Mouse (Mus musculus): ENCODE results near the gene Rnh1. TPM values are rescaled to one million over a fixed set of nuclear protein-coding genes. Genes with fewer than 3 reads are reported as not detected.

Rnh1 gene
- polyA plus RNA-seq, 1 experiment from 2014 or later, result 88.3 TPM

DNA sequence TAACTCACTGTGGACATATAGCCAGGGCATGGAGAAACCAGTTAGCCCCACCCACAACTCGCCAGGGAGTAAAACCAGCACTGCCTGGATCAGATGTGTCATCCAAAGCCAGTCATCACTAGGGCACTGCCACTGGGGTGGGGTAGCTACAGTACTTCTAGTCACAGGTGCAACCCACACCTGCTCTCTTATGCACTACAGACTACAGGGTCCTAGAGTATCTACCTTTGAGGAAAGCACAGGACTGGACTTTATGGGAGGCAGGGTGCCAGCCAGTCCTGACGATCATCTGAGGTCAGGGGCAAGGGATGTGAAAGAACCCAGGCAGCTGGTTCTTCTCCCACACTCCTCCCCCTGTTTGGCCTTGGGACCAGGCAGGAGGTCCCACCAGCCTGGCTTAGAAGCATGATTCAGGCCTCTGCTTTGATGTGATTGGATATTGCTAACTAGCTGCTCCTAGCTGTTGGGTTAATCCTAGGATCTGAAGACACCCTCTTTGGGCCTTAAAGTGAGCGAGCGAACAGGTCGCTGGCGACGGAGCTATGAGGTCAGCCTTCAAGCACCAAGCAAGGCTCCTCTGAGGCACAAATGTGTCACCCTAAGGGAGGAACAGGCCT, 4.6 kb downstream of the Rnh1 start:
- Histone ChIP-seq H3K36me3 (ENCODE audit: control insufficient read depth, insufficient read depth, low read length) (peaks cover 2% of the 10 kb centered on the region; the same call in 1 of the 2 replicates), H3K27ac (replicated peaks; ENCODE audit: low read depth, low read length) (no peak overlapping the region), H3K9ac (ENCODE audit: low read length) (peak overlapping the region; percentile 78), H3K4me2 (ENCODE audit: low read depth, severe bottlenecking) (peak overlapping the region; percentile 78), H3K9me3 (ENCODE audit: control insufficient read depth, low read length) (no peaks in the 10 kb centered on the region), H3K4me3 (ENCODE audit: low read depth, low read length) (peak overlapping the region; percentile 47), H3K27me3 (ENCODE audit: control insufficient read depth, insufficient read depth, low read length) (no peaks in the 10 kb centered on the region), H3K4me1 (ENCODE audit: control insufficient read depth, insufficient read depth, low read length) (peaks cover 8% of the 10 kb centered on the region)
- ATAC-seq (ENCODE audit: insufficient number of reproducible peaks, low FRiP score, low TSS enrichment, low read depth), result no peak
- 14% methylated on average over 7 of the region's 7 CpGs for WGBS
- no peak for DNase-seq (ENCODE audit: low spot score)

DNA sequence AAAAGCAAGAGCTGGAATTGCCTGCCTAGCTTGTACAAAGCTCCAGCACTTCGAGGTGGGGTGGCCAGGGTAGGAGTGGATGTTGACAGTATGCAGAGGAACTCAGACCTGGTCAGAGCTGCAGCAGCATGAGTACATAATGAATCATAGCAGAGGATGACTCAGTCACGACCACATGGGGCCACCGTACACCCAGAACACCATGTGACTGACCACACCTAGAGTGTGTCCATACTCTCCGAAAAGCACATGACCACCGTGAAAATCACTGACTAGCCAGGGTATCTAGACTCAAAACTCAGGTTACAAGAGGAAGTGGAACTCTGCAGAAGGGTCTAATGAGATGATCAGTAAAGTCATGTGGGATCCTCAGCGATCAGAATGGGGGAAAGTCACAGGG, 7.8 kb downstream of the Rnh1 start:
- H3K4me2 ChIP-seq (ENCODE audit: low read depth, severe bottlenecking), result no peak overlapping the region
- peaks cover 5% of the 10 kb centered on the region for H3K4me1 ChIP-seq (ENCODE audit: control insufficient read depth, insufficient read depth, low read length)
- no peaks in the 10 kb centered on the region for H3K9me3 ChIP-seq (ENCODE audit: control insufficient read depth, low read length)
- no peak for DNase-seq (ENCODE audit: low spot score)
- H3K36me3 ChIP-seq (ENCODE audit: control insufficient read depth, insufficient read depth, low read length), result peaks cover 11% of the 10 kb centered on the region
- no peak overlapping the region for H3K27ac ChIP-seq (replicated peaks; ENCODE audit: low read depth, low read length)
- no peak overlapping the region for H3K4me3 ChIP-seq (ENCODE audit: low read depth, low read length)
- H3K27me3 ChIP-seq (ENCODE audit: control insufficient read depth, insufficient read depth, low read length), result no peaks in the 10 kb centered on the region
- H3K9ac ChIP-seq (ENCODE audit: low read length), result no peak overlapping the region
- no peak for ATAC-seq (ENCODE audit: insufficient number of reproducible peaks, low FRiP score, low TSS enrichment, low read depth)
- WGBS, result 89% methylated on average over 6 of the region's 6 CpGs

DNA sequence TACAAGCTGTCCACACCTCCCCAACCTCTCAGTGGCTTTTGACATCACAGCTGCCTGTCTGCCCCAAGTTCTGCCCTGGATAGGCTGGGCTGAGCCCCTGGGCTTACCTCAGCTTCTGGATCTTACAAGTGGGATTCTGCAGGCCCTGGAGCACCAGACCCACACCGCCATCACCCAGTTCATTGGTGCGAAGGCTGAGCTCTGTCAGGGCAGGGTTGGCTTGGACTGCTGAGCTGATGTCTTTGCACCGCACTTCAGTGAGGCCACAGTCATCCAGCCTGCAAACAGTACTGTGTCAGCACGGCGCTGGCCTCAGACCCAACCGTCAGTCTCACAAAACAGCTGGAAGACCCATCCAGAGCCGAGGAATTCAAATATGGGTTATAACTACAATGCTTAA, 8.3 kb downstream of the Rnh1 start:
- Histone ChIP-seq H3K9ac (ENCODE audit: low read length) (no peak overlapping the region), H3K4me1 (ENCODE audit: control insufficient read depth, insufficient read depth, low read length) (peaks cover 5% of the 10 kb centered on the region), H3K4me3 (ENCODE audit: low read depth, low read length) (no peak overlapping the region), H3K4me2 (ENCODE audit: low read depth, severe bottlenecking) (no peak overlapping the region), H3K27me3 (ENCODE audit: control insufficient read depth, insufficient read depth, low read length) (no peaks in the 10 kb centered on the region), H3K9me3 (ENCODE audit: control insufficient read depth, low read length) (no peaks in the 10 kb centered on the region), H3K27ac (replicated peaks; ENCODE audit: low read depth, low read length) (no peak overlapping the region), H3K36me3 (ENCODE audit: control insufficient read depth, insufficient read depth, low read length) (peaks cover 11% of the 10 kb centered on the region)
- 97% methylated on average over 7 of the region's 7 CpGs for WGBS
- DNase-seq (ENCODE audit: low spot score) (no peak), ATAC-seq (ENCODE audit: insufficient number of reproducible peaks, low FRiP score, low TSS enrichment, low read depth) (no peak)

DNA sequence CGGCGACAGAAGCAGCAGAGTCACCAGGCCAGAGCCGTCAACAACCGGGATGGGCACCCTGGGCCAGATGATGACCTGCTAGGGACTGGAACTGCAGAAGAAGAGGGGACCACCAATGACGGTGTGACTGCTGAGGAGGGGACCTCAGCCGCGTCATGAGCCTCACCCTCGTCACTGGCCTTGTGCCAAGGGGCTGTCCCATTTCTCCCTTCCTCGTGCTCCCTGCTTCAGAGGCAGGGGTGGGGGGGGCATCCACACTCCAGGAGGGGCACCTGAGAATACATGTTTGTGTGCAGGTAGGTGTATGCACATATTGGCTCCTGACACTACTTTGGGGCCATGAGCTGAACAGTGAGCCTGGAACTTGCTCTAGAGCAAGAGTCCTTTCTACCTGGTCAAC, 17.3 kb downstream of the Rnh1 start:
- WGBS, result 92% methylated on average over 9 of the region's 9 CpGs
- no peak overlapping the region for H3K4me2 ChIP-seq (ENCODE audit: low read depth, severe bottlenecking)
- H3K9ac ChIP-seq (ENCODE audit: low read length), result no peak overlapping the region
- no peak for DNase-seq (ENCODE audit: low spot score)
- H3K4me3 ChIP-seq (ENCODE audit: low read depth, low read length), result no peak overlapping the region
- H3K9me3 ChIP-seq (ENCODE audit: control insufficient read depth, low read length), result no peaks in the 10 kb centered on the region
- peaks cover 25% of the 10 kb centered on the region for H3K36me3 ChIP-seq (ENCODE audit: control insufficient read depth, insufficient read depth, low read length)
- H3K27me3 ChIP-seq (ENCODE audit: control insufficient read depth, insufficient read depth, low read length), result no peaks in the 10 kb centered on the region
- no peaks in the 10 kb centered on the region for H3K4me1 ChIP-seq (ENCODE audit: control insufficient read depth, insufficient read depth, low read length)
- no peak overlapping the region for H3K27ac ChIP-seq (replicated peaks; ENCODE audit: low read depth, low read length)
- no peak for ATAC-seq (ENCODE audit: insufficient number of reproducible peaks, low FRiP score, low TSS enrichment, low read depth)

DNA sequence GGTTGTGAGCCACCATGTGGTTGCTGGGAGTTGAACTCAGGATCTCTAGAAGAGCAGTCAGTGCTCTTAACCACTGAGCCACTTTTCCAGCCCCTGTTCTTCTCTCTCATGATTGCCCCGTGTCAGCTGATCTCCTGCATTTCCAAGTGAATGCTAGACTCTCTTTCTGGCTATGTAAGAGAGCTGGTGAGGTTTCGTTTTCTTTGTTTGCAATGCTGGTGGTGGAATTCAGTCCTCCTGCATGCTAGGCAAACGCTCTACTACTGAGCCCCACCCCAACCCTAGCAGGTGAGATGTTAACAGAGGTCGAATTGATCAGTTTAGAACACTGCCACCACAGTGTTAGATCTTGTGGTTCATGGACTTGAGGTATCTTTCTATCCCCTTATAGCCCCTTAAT, 24.0 kb downstream of the Rnh1 start:
- H3K27me3 ChIP-seq (ENCODE audit: control insufficient read depth, insufficient read depth, low read length), result no peaks in the 10 kb centered on the region
- H3K9ac ChIP-seq (ENCODE audit: low read length), result no peak overlapping the region
- no peak for DNase-seq (ENCODE audit: low spot score)
- no peak overlapping the region for H3K4me3 ChIP-seq (ENCODE audit: low read depth, low read length)
- H3K4me1 ChIP-seq (ENCODE audit: control insufficient read depth, insufficient read depth, low read length), result no peaks in the 10 kb centered on the region
- H3K4me2 ChIP-seq (ENCODE audit: low read depth, severe bottlenecking), result no peak overlapping the region
- no peak for ATAC-seq (ENCODE audit: insufficient number of reproducible peaks, low FRiP score, low TSS enrichment, low read depth)
- 75% methylated on average over 4 of the region's 4 CpGs for WGBS
- H3K36me3 ChIP-seq (ENCODE audit: control insufficient read depth, insufficient read depth, low read length), result peaks cover 23% of the 10 kb centered on the region
- H3K27ac ChIP-seq (replicated peaks; ENCODE audit: low read depth, low read length), result no peak overlapping the region
- no peaks in the 10 kb centered on the region for H3K9me3 ChIP-seq (ENCODE audit: control insufficient read depth, low read length)

DNA sequence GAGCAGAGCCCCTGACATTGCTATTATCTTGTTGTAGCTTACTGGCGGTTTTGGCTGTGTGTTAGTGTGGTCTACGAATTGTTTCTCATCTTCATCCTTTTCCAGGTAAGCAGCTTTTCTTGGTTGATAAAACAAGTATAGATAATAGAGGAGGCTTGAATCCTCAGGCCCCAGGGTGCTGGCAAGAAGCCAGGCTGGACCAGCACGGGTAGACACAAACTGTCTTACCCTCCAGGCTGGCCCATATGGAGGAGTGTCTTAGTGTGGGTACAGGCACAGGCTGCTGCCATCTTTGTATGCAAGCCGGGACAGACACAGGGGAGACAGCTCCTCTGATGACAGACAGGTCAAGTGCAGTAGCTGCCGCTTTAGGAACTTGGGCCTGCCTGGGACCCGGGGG, 25.6 kb downstream of the Rnh1 start:
- H3K4me1 ChIP-seq (ENCODE audit: control insufficient read depth, insufficient read depth, low read length), result no peaks in the 10 kb centered on the region
- no peak overlapping the region for H3K9ac ChIP-seq (ENCODE audit: low read length)
- DNase-seq (ENCODE audit: low spot score), result no peak
- WGBS, result 92% methylated on average over 6 of the region's 6 CpGs
- no peak for ATAC-seq (ENCODE audit: insufficient number of reproducible peaks, low FRiP score, low TSS enrichment, low read depth)
- no peaks in the 10 kb centered on the region for H3K9me3 ChIP-seq (ENCODE audit: control insufficient read depth, low read length)
- no peak overlapping the region for H3K4me3 ChIP-seq (ENCODE audit: low read depth, low read length)
- H3K36me3 ChIP-seq (ENCODE audit: control insufficient read depth, insufficient read depth, low read length), result peaks cover 17% of the 10 kb centered on the region
- no peaks in the 10 kb centered on the region for H3K27me3 ChIP-seq (ENCODE audit: control insufficient read depth, insufficient read depth, low read length)
- H3K4me2 ChIP-seq (ENCODE audit: low read depth, severe bottlenecking), result no peak overlapping the region
- no peak overlapping the region for H3K27ac ChIP-seq (replicated peaks; ENCODE audit: low read depth, low read length)

DNA sequence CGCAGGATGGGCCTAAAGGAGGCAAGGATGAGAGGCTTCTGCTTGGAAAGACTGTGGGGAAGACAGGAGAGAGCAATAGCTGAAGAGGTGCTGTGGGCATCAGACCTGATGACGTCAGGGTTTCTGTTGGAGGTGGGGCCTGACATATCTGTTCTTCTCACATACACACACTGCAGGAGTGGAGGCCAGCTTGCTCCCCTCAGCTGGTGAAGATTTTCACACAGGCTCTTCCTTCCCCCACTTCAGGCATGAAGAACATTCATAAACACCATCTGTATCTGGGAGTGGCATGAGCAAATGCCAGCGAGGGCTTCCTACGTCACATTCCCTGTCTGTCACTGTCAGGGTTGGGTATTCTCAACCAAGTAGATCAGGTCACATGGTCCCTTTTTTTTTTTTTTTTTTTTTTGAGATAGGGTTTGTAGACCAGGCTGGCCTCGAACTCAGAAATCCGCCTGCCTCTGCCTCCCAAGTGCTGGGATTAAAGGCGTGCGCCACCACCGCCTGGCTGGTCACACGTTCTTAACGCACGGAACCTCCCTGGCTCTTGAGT, 26.5 kb downstream of the Rnh1 start:
- H3K36me3 ChIP-seq (ENCODE audit: control insufficient read depth, insufficient read depth, low read length), result peaks cover 13% of the 10 kb centered on the region
- DNase-seq (ENCODE audit: low spot score) (no peak), ATAC-seq (ENCODE audit: insufficient number of reproducible peaks, low FRiP score, low TSS enrichment, low read depth) (no peak)

DNA sequence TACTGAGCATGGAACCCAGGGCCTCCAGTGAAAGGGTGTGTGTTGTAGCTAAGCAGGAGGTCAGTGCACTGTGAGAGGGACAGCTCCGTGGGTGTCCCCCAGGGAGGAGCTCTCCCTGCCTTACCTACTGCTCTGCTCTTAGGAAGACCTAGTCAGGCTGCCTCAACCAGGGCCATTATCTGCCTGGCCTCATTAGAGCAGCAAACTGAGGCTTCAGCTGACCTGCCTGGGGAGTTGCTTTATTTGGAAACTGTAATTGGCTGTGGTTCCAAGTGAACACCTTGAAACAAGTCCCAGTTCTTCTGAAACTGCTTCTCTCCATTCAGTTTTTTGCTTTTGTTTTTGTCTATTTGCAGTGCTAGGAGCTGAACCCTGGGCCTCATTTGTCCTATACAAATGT, 27.3 kb downstream of the Rnh1 start:
- Histone ChIP-seq H3K36me3 (ENCODE audit: control insufficient read depth, insufficient read depth, low read length) (peaks cover 13% of the 10 kb centered on the region), H3K27me3 (ENCODE audit: control insufficient read depth, insufficient read depth, low read length) (no peaks in the 10 kb centered on the region), H3K4me2 (ENCODE audit: low read depth, severe bottlenecking) (no peak overlapping the region), H3K9me3 (ENCODE audit: control insufficient read depth, low read length) (no peaks in the 10 kb centered on the region), H3K9ac (ENCODE audit: low read length) (no peak overlapping the region), H3K4me3 (ENCODE audit: low read depth, low read length) (no peak overlapping the region), H3K27ac (replicated peaks; ENCODE audit: low read depth, low read length) (no peak overlapping the region), H3K4me1 (ENCODE audit: control insufficient read depth, insufficient read depth, low read length) (no peaks in the 10 kb centered on the region)
- DNase-seq (ENCODE audit: low spot score) (no peak), ATAC-seq (ENCODE audit: insufficient number of reproducible peaks, low FRiP score, low TSS enrichment, low read depth) (no peak)
- 83% methylated on average over 1 of the region's 1 CpGs for WGBS

More for the DNA sequence above, 26.5 kb downstream of the Rnh1 start:
- no peaks in the 10 kb centered on the region for H3K27me3 ChIP-seq (ENCODE audit: control insufficient read depth, insufficient read depth, low read length)
- H3K4me1 ChIP-seq (ENCODE audit: control insufficient read depth, insufficient read depth, low read length), result no peaks in the 10 kb centered on the region
- no peak overlapping the region for H3K4me2 ChIP-seq (ENCODE audit: low read depth, severe bottlenecking)
- no peak overlapping the region for H3K9ac ChIP-seq (ENCODE audit: low read length)
- 92% methylated on average over 12 of the region's 12 CpGs for WGBS
- H3K4me3 ChIP-seq (ENCODE audit: low read depth, low read length), result no peak overlapping the region
- H3K27ac ChIP-seq (replicated peaks; ENCODE audit: low read depth, low read length), result no peak overlapping the region
- no peaks in the 10 kb centered on the region for H3K9me3 ChIP-seq (ENCODE audit: control insufficient read depth, low read length)

DNA sequence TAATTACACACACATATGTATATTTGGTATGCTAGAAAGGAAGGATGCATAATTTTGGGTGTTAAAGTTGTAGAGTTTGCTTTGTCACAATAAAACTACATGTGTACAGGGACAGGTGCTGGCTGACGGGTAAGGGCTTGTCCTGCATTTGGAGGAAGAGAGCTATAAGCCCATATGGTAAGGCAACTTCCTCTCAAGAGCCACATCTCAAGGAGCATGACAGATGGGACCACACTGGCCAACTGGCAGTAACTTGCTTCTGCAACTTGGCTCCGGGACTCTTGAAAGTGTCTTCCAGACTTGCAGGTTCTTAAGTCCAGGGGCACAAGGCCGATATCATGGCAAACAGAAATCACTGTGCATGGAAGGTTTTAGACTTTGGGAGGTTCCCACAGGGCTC, 28.0 kb downstream of the Rnh1 start:
- no peak overlapping the region for H3K4me3 ChIP-seq (ENCODE audit: low read depth, low read length)
- H3K9me3 ChIP-seq (ENCODE audit: control insufficient read depth, low read length), result no peaks in the 10 kb centered on the region
- H3K27me3 ChIP-seq (ENCODE audit: control insufficient read depth, insufficient read depth, low read length), result no peaks in the 10 kb centered on the region
- 92% methylated on average over 3 of the region's 3 CpGs for WGBS
- no peak overlapping the region for H3K4me2 ChIP-seq (ENCODE audit: low read depth, severe bottlenecking)
- no peaks in the 10 kb centered on the region for H3K4me1 ChIP-seq (ENCODE audit: control insufficient read depth, insufficient read depth, low read length)
- ATAC-seq (ENCODE audit: insufficient number of reproducible peaks, low FRiP score, low TSS enrichment, low read depth) (no peak), DNase-seq (ENCODE audit: low spot score) (no peak)
- H3K36me3 ChIP-seq (ENCODE audit: control insufficient read depth, insufficient read depth, low read length), result peaks cover 11% of the 10 kb centered on the region
- no peak overlapping the region for H3K27ac ChIP-seq (replicated peaks; ENCODE audit: low read depth, low read length)
- H3K9ac ChIP-seq (ENCODE audit: low read length), result no peak overlapping the region

Measured in limb, embryonic 11.5 days (tissue).